Mouse (Mus musculus) brain, embryonic 14.5 days (tissue): Measurements from ENCODE around the gene Sf3b6.

Experiments used
- CTCF ChIP-seq: fragments of 200-500 bp; IDR thresholded peaks from 2 replicates; pipeline ENCODE4 v1.5.1; 2012; ENCODE audit warnings: inconsistent platforms, mild to moderate bottlenecking, moderate library complexity, borderline replicate concordance; ENCODE audit not compliant: insufficient read depth, insufficient read length; ENCODE audit errors: extremely low read depth
- POLR2A ChIP-seq: fragments of 200-500 bp; IDR thresholded peaks from 2 replicates; pipeline ENCODE4 v1.6.1; 2012; ENCODE audit warnings: mild to moderate bottlenecking, inconsistent platforms, borderline replicate concordance; ENCODE audit not compliant: poor library complexity, insufficient read depth, insufficient read length, severe bottlenecking; ENCODE audit errors: extremely low read depth

GRCm38 (mm10) chr12:4864338-4864690, 47.0 kb downstream of the Sf3b6 start:
- TF ChIP-seq CTCF: no peak
- TF ChIP-seq POLR2A: no peak
